Mouse (Mus musculus) G1E (cell line): ENCODE results near the gene Ctsa.

Source experiments
- CTCF ChIP-seq: IDR thresholded peaks from 2 replicates; pipeline ENCODE4 v1.5.1; 2012; ENCODE audit warnings: low read depth, low read length, inconsistent platforms, mixed read lengths
- GATA2 ChIP-seq: IDR thresholded peaks from 2 replicates; pipeline ENCODE4 v1.6.1; 2012; ENCODE audit warnings: low read depth, low read length, inconsistent platforms, borderline replicate concordance

DNA sequence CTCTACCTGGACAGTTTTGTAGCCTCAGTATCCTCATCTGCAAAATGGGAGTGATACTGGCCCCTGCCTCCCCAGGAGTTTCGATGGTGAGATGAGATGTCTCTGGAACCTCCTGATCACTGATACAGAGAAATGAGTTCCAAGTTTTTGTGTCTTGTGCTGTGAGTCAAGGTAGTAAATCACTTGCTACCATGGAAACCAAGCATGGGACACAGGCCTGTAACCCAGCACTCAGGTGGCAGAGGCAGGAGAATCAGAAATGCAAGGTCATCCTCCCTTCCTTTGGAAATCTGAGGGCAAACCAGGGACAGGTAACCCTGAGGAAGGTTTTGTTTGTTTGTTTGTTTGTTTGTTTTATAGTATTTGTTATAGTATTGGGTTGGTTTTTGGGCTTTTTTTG is 3.6 kb upstream of the Ctsa start:
- no peak for TF ChIP-seq GATA2
- no peak for TF ChIP-seq CTCF
